Mouse (Mus musculus) stomach, embryonic 15.5 days (tissue): ENCODE results near the gene Bmp8a. TPM values are rescaled to one million over a fixed set of nuclear protein-coding genes. Genes with fewer than 3 reads are reported as not detected.

Experiments
- ATAC-seq: fragments of 200-750 bp; cut with Nextera tagmentation; 2 replicates; pipeline ENCODE4 v1.8.0; 2017; ENCODE audit warnings: low read depth, moderate number of reproducible peaks, moderate TSS enrichment; ENCODE audit not compliant: insufficient read depth, low FRiP score
- H3K27ac ChIP-seq: fragments of 300-500 bp; sonication (generic); 2 replicates; pipeline ENCODE4 v1.5.1; 2015; ENCODE audit warnings: mild to moderate bottlenecking, inconsistent platforms
- H3K27me3 ChIP-seq: fragments of 300-500 bp; sonication (generic); replicated peaks from 2 replicates; pipeline ENCODE4 v1.6.1; 2015; ENCODE audit warnings: inconsistent platforms
- H3K36me3 ChIP-seq: fragments of 300-500 bp; sonication (generic); 2 replicates; pipeline ENCODE4 v1.6.1; 2015; ENCODE audit warnings: inconsistent platforms
- H3K4me1 ChIP-seq: fragments of 300-500 bp; sonication (generic); 2 replicates; pipeline ENCODE4 v1.6.1; 2015; ENCODE audit warnings: inconsistent platforms
- H3K4me2 ChIP-seq: fragments of 300-500 bp; sonication (generic); 2 replicates; pipeline ENCODE4 v1.6.1; 2015; ENCODE audit warnings: mild to moderate bottlenecking, inconsistent platforms
- H3K4me3 ChIP-seq: fragments of 300-500 bp; sonication (generic); replicated peaks from 2 replicates; pipeline ENCODE4 v1.5.1; 2015; ENCODE audit warnings: inconsistent platforms
- H3K9ac ChIP-seq: fragments of 300-500 bp; sonication (generic); 2 replicates; pipeline ENCODE4 v1.6.1; 2015; ENCODE audit warnings: inconsistent platforms
- H3K9me3 ChIP-seq: fragments of 300-500 bp; sonication (generic); 2 replicates; pipeline ENCODE4 v1.6.1; 2016; ENCODE audit warnings: inconsistent platforms
- WGBS: fragments of 180-500 bp; shearing (Covaris S2); methylation state at CpG from one replicate; pipeline ENCODE4 v1.1.7; 2015; 5-methylcytosine and 5-hydroxymethylcytosine counted together
- polyA plus RNA-seq: library from polyadenylated mRNA; unstranded; fragments of >200 nt; fragmentation: Nextera tagmentation; extraction: Ambion mirVana; gene quantifications from 2 replicates; pipeline ENCODE4 v1.2.1, GENCODE M21; 2015

Bmp8a gene
- polyA plus RNA-seq: 0.37 and 0.40 TPM in 2 replicates

- peak within 1 kb of the TSS; percentile 96 for H3K4me2 ChIP-seq
- peak within 1 kb of the TSS; percentile 9; the same call in 1 of the 2 replicates for H3K9ac ChIP-seq
- H3K27me3 ChIP-seq: peaks cover 40% of the 10 kb centered on the region
- WGBS: under 1% methylated on average over 65 of the region's 65 CpGs
- peak within 1 kb of the TSS; percentile 57 for H3K4me3 ChIP-seq
- H3K27ac ChIP-seq: 0 out of 2 replicates have a peak within 1 kb of the TSS, but pooled peaks have one; percentile 11
- no peaks in the 10 kb centered on the region for H3K36me3 ChIP-seq
- peak; percentile 86 for ATAC-seq
- peaks cover 18% of the 10 kb centered on the region for H3K4me1 ChIP-seq
- H3K9me3 ChIP-seq: no peaks in the 10 kb centered on the region
Observed at GRCm38 (mm10) chr4:123342642-123343470, at the start of gene Bmp8a. Gene Bmp8a (minus strand): TSS chr4:123343252.

- H3K4me1 ChIP-seq: no peaks in the 10 kb centered on the region
- ATAC-seq: no peak
Observed at GRCm38 (mm10) chr4:123392187-123392586, 49.1 kb upstream of the Bmp8a start.

GRCm38 (mm10) chr4:123385028-123385427 lies 42.0 kb upstream of the Bmp8a start:
- H3K27ac ChIP-seq: no peak overlapping the region
- H3K4me3 ChIP-seq: no peak overlapping the region
- 72% methylated on average over 1 of the region's 1 CpGs for WGBS
- H3K4me1 ChIP-seq: no peaks in the 10 kb centered on the region
- no peaks in the 10 kb centered on the region for H3K9me3 ChIP-seq
- peaks cover 53% of the 10 kb centered on the region for H3K36me3 ChIP-seq
- H3K27me3 ChIP-seq: no peaks in the 10 kb centered on the region
- H3K4me2 ChIP-seq: no peak overlapping the region
- no peak overlapping the region for H3K9ac ChIP-seq
- no peak for ATAC-seq

More at GRCm38 (mm10) chr4:123392187-123392586, 49.1 kb upstream of the Bmp8a start:
- Histone ChIP-seq H3K9me3 (no peaks in the 10 kb centered on the region), H3K4me3 (no peak overlapping the region), H3K27ac (no peak overlapping the region), H3K27me3 (no peaks in the 10 kb centered on the region), H3K4me2 (no peak overlapping the region), H3K36me3 (peaks cover 47% of the 10 kb centered on the region), H3K9ac (no peak overlapping the region)
- 97% methylated on average over 1 of the region's 1 CpGs for WGBS

DNA sequence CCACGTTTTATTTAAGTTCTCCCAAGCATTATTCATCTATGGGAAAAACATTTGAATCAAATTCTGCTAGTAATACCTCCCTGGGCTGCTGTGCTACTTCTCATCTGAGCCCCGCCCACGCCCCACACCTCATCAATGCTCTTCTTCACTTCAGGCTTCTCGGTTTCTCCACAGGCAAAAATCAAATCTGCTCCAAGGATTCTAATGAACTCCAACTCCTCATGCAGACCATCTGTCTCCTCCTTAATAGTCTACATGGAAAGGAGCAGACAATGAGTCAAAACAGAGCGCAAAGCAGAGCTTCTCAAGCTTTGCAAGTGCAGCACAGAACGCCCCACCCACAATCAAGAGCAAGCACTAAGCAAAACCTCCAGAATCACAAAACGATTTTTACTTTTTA lies 40.1 kb upstream of the Bmp8a start:
- Histone ChIP-seq H3K27me3 (no peaks in the 10 kb centered on the region), H3K9me3 (no peaks in the 10 kb centered on the region), H3K4me2 (no peak overlapping the region), H3K9ac (no peak overlapping the region), H3K36me3 (peaks cover 52% of the 10 kb centered on the region), H3K4me3 (no peak overlapping the region), H3K4me1 (no peaks in the 10 kb centered on the region), H3K27ac (no peak overlapping the region)
- 92% methylated on average over 7 of the region's 7 CpGs for WGBS
- no peak for ATAC-seq

GRCm38 (mm10) chr4:123382051-123382450 lies 39.0 kb upstream of the Bmp8a start:
- 88% methylated on average over 4 of the region's 4 CpGs for WGBS
- peaks cover 52% of the 10 kb centered on the region for H3K36me3 ChIP-seq

GRCm38 (mm10) chr4:123381598-123381997 lies 38.5 kb upstream of the Bmp8a start:
- H3K4me2 ChIP-seq: no peak overlapping the region
- no peak for ATAC-seq
- 88% methylated on average over 11 of the region's 11 CpGs for WGBS
- no peak overlapping the region for H3K9ac ChIP-seq
- no peak overlapping the region for H3K4me3 ChIP-seq
- H3K36me3 ChIP-seq: peaks cover 51% of the 10 kb centered on the region
- no peaks in the 10 kb centered on the region for H3K4me1 ChIP-seq
- no peak overlapping the region for H3K27ac ChIP-seq
- no peaks in the 10 kb centered on the region for H3K9me3 ChIP-seq
- H3K27me3 ChIP-seq: no peaks in the 10 kb centered on the region

More at GRCm38 (mm10) chr4:123382051-123382450, 39.0 kb upstream of the Bmp8a start:
- ATAC-seq: no peak
- Histone ChIP-seq H3K9me3 (no peaks in the 10 kb centered on the region), H3K9ac (no peak overlapping the region), H3K27me3 (no peaks in the 10 kb centered on the region), H3K4me3 (no peak overlapping the region), H3K4me2 (no peak overlapping the region), H3K27ac (no peak overlapping the region), H3K4me1 (no peaks in the 10 kb centered on the region)

- 94% methylated on average over 3 of the region's 3 CpGs for WGBS
- no peak overlapping the region for H3K27ac ChIP-seq
- no peak overlapping the region for H3K9ac ChIP-seq
- no peak overlapping the region for H3K4me3 ChIP-seq
- H3K9me3 ChIP-seq: no peaks in the 10 kb centered on the region
- peaks cover 57% of the 10 kb centered on the region for H3K36me3 ChIP-seq
- no peak for ATAC-seq
- no peaks in the 10 kb centered on the region for H3K27me3 ChIP-seq
- H3K4me2 ChIP-seq: no peak overlapping the region
- H3K4me1 ChIP-seq: no peaks in the 10 kb centered on the region
Observed at GRCm38 (mm10) chr4:123376031-123376430, 33.0 kb upstream of the Bmp8a start.

DNA sequence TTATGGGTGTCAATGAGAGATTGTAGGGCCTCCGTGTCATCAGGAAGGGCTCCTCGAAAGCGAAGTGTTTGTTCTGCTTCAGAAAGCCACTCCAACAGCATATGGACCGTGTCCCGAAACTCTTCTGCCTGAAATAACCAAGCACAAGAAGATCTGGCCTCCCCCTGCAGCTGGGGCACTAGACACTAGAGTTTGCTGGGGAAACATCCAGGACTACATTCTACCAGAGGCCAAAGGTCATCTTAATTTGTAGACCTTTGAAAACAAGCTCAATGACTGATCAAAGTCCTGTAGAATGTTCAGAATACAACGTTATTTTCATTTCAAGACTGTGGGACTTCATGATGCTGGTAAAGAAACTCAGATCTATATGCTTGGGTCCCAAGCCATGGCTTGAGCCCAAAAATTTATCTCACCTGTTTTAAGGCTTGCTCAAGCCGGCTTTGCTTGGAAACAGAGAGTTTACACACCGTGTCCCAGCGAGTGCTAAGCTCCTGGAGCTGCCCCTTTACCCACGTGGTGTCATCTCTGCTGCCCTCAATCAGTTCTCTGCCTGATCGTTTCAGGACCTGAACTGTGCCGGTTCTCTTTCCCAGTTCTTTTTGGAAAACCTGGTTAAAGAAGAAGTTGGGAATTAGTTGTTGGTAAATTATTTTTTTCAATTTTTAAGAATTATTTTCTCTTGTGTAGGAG lies 31.4 kb upstream of the Bmp8a start:
- H3K27me3 ChIP-seq: no peaks in the 10 kb centered on the region
- no peak overlapping the region for H3K4me2 ChIP-seq
- ATAC-seq: no peak
- H3K9ac ChIP-seq: no peak overlapping the region
- H3K27ac ChIP-seq: no peak overlapping the region
- H3K4me3 ChIP-seq: no peak overlapping the region
- no peaks in the 10 kb centered on the region for H3K9me3 ChIP-seq
- 91% methylated on average over 12 of the region's 12 CpGs for WGBS
- H3K4me1 ChIP-seq: no peaks in the 10 kb centered on the region
- H3K36me3 ChIP-seq: peaks cover 65% of the 10 kb centered on the region

DNA sequence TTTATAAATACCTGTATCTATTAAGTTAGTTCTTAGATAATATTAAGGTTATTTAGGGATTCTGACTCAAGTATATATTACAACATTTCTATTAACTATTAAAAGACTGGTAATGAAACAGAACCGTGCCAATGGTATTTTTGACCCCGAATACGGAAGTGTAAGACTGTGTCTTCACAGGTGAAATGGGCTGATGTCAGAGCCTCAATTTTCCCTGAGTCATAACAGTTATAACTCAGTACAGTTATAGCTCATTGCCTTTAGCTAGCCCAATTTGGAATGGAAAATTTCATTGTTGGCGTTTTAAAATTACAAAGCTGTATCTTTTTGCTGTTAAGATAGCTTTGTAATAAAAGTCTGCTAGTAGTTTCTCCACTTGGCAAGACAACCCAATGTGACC lies 20.5 kb upstream of the Bmp8a start:
- WGBS: 95% methylated on average over 4 of the region's 4 CpGs

DNA sequence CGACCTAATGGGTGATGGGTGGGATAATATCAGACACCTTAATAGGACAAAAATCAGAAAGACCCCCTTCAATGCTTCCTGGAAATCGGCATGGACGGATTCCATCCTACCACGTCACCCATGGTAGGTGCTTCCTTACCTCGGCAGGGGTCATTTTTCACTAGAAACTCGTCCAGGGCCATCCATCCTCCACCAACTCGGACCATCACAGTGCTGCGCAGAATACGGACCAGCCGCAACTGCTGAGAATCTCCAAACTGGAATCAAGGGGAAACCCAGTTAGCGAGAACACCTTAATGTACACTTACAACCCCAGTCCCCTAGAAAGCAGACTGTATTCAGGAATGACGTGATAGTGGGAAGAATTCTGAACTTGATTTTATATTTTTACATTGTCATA lies 17.7 kb upstream of the Bmp8a start:
- H3K4me3 ChIP-seq: no peak overlapping the region
- WGBS: 95% methylated on average over 12 of the region's 12 CpGs
- no peaks in the 10 kb centered on the region for H3K27me3 ChIP-seq
- no peak overlapping the region for H3K4me2 ChIP-seq
- no peaks in the 10 kb centered on the region for H3K4me1 ChIP-seq
- peaks cover 37% of the 10 kb centered on the region for H3K36me3 ChIP-seq
- no peak overlapping the region for H3K9ac ChIP-seq
- no peak for ATAC-seq
- no peaks in the 10 kb centered on the region for H3K9me3 ChIP-seq
- no peak overlapping the region for H3K27ac ChIP-seq

More for the DNA sequence above, 20.5 kb upstream of the Bmp8a start:
- no peak overlapping the region for H3K4me3 ChIP-seq
- no peak for ATAC-seq
- H3K4me2 ChIP-seq: no peak overlapping the region
- H3K4me1 ChIP-seq: no peaks in the 10 kb centered on the region
- peaks cover 40% of the 10 kb centered on the region for H3K36me3 ChIP-seq
- no peaks in the 10 kb centered on the region for H3K27me3 ChIP-seq
- no peaks in the 10 kb centered on the region for H3K9me3 ChIP-seq
- H3K27ac ChIP-seq: no peak overlapping the region
- no peak overlapping the region for H3K9ac ChIP-seq

- H3K4me1 ChIP-seq: no peaks in the 10 kb centered on the region
- no peak overlapping the region for H3K9ac ChIP-seq
- H3K27ac ChIP-seq: no peak overlapping the region
- WGBS: 89% methylated on average over 7 of the region's 7 CpGs
- no peak overlapping the region for H3K4me2 ChIP-seq
- H3K4me3 ChIP-seq: no peak overlapping the region
- H3K27me3 ChIP-seq: no peaks in the 10 kb centered on the region
- H3K9me3 ChIP-seq: no peaks in the 10 kb centered on the region
- no peak for ATAC-seq
- H3K36me3 ChIP-seq: peaks cover 43% of the 10 kb centered on the region
Observed at GRCm38 (mm10) chr4:123358613-123359012, 15.6 kb upstream of the Bmp8a start.

- H3K4me1 ChIP-seq: no peaks in the 10 kb centered on the region
- ATAC-seq: no peak
- H3K4me2 ChIP-seq: no peak overlapping the region
- H3K27ac ChIP-seq: no peak overlapping the region
- no peak overlapping the region for H3K4me3 ChIP-seq
- no peaks in the 10 kb centered on the region for H3K9me3 ChIP-seq
- no peak overlapping the region for H3K9ac ChIP-seq
- H3K27me3 ChIP-seq: no peaks in the 10 kb centered on the region
- peaks cover 54% of the 10 kb centered on the region for H3K36me3 ChIP-seq
- 86% methylated on average over 8 of the region's 8 CpGs for WGBS
Observed at GRCm38 (mm10) chr4:123355941-123356340, 12.9 kb upstream of the Bmp8a start.
